Mouse (Mus musculus) hindbrain, postnatal 0 days (tissue): ENCODE data around the gene Mn1. TPM values are rescaled to one million over a fixed set of nuclear protein-coding genes. Genes with fewer than 3 reads are reported as not detected.

ENCODE experiments used
- ATAC-seq: fragments of 200-750 bp; cut with Nextera tagmentation; 2 replicates; pipeline ENCODE4 v1.8.0; 2017; ENCODE audit warnings: mild to moderate bottlenecking, moderate TSS enrichment, moderate library complexity
- DNase-seq: peaks from one replicate; pipeline ENCODE4 v3.0.0-alpha.2; 2015; ENCODE audit warnings: low spot score
- H3K27ac ChIP-seq: fragments of 300-500 bp; sonication (generic); 2 replicates; pipeline ENCODE4 v1.5.1; 2014; ENCODE audit warnings: mild to moderate bottlenecking
- H3K27me3 ChIP-seq: fragments of 300-500 bp; sonication (generic); 2 replicates; pipeline ENCODE4 v1.6.1; 2014; ENCODE audit warnings: low read length, mixed read lengths; ENCODE audit not compliant: insufficient read depth
- H3K36me3 ChIP-seq: fragments of 300-500 bp; sonication (generic); 2 replicates; pipeline ENCODE4 v1.6.1; 2014; ENCODE audit warnings: low read length, mixed read lengths; ENCODE audit not compliant: insufficient read depth
- H3K4me1 ChIP-seq: fragments of 300-500 bp; sonication (generic); 2 replicates; pipeline ENCODE4 v1.6.1; 2014; ENCODE audit warnings: antibody characterized with exemption, low read length, mixed read lengths; ENCODE audit not compliant: insufficient read depth
- H3K4me2 ChIP-seq: fragments of 300-500 bp; sonication (generic); 2 replicates; pipeline ENCODE4 v1.6.1; 2014; ENCODE audit warnings: low read depth, mild to moderate bottlenecking, low read length, moderate library complexity, mixed read lengths
- H3K4me3 ChIP-seq: fragments of 300-500 bp; sonication (generic); 2 replicates; pipeline ENCODE4 v1.5.1; 2014; ENCODE audit warnings: low read length
- H3K9ac ChIP-seq: fragments of 300-500 bp; sonication (generic); replicated peaks from 2 replicates; pipeline ENCODE4 v1.6.1; 2014; ENCODE audit warnings: mild to moderate bottlenecking, low read length, moderate library complexity, mixed read lengths
- H3K9me3 ChIP-seq: fragments of 300-500 bp; sonication (generic); 2 replicates; pipeline ENCODE4 v1.6.1; 2016; ENCODE audit warnings: low read length, mixed read lengths
- CTCF ChIP-seq: IDR thresholded peaks from 2 replicates; pipeline ENCODE4 v1.5.1; 2016; ENCODE audit warnings: antibody characterized with exemption, control low read depth, low read depth
- WGBS: fragments of 180-500 bp; shearing (Covaris S2); extraction: QIAGEN DNeasy Blood & Tissue Kit; methylation state at CpG from one replicate; pipeline ENCODE4 v1.1.7; 2014; 5-methylcytosine and 5-hydroxymethylcytosine counted together
- polyA plus RNA-seq: library from polyadenylated mRNA; unstranded; fragments of >200 nt; fragmentation: Nextera tagmentation; extraction: Ambion mirVana; gene quantifications from 2 replicates; pipeline ENCODE4 v1.2.1, GENCODE M21; 2015
- total RNA-seq: library from RNA; depleted of rRNA; stranded (reverse); fragments of >200 nt; gene quantifications from 2 replicates; pipeline ENCODE4 v1.2.3, GENCODE M21; 2014; rRNA removed

The Mn1 gene
- total and polyA plus RNA-seq, 2 experiments from 2014 or later = 32.9 to 71.5 TPM

- 77% methylated on average over 3 of the region's 3 CpGs for WGBS
- Histone ChIP-seq H3K9me3 (no peaks in the 10 kb centered on the region), H3K36me3 (no peaks in the 10 kb centered on the region), H3K4me1 (0 out of 2 replicates have a peak, but pooled peaks cover 4% of the 10 kb centered on the region), H3K27ac (no peak overlapping the region), H3K9ac (no peak overlapping the region), H3K4me2 (no peak overlapping the region), H3K27me3 (no peaks in the 10 kb centered on the region), H3K4me3 (no peak overlapping the region)
- TF ChIP-seq CTCF = no peak
- ATAC-seq = no peak
- no peak for DNase-seq
Observed at GRCm38 (mm10) chr5:111500036-111500435, 82.9 kb downstream of the Mn1 start.

- Histone ChIP-seq H3K36me3 (no peaks in the 10 kb centered on the region), H3K4me1 (peaks cover 6% of the 10 kb centered on the region; the same call in 1 of the 2 replicates), H3K9me3 (no peaks in the 10 kb centered on the region), H3K4me3 (no peak overlapping the region), H3K4me2 (no peak overlapping the region), H3K27me3 (no peaks in the 10 kb centered on the region), H3K27ac (no peak overlapping the region), H3K9ac (no peak overlapping the region)
- no peak for TF ChIP-seq CTCF
- WGBS = 74% methylated on average over 13 of the region's 13 CpGs
- DNase-seq (no peak), ATAC-seq (no peak)
Observed at GRCm38 (mm10) chr5:111501691-111502441, 84.7 kb downstream of the Mn1 start.

GRCm38 (mm10) chr5:111505241-111505640 is 88.1 kb downstream of the Mn1 start:
- WGBS = 88% methylated on average over 6 of the region's 6 CpGs

GRCm38 (mm10) chr5:111505824-111506223 is 88.7 kb downstream of the Mn1 start:
- DNase-seq (no peak), ATAC-seq (no peak)
- Histone ChIP-seq H3K4me1 (peaks cover 17% of the 10 kb centered on the region; the same call in 1 of the 2 replicates), H3K27me3 (no peaks in the 10 kb centered on the region; the same call in 1 of the 2 replicates), H3K9ac (no peak overlapping the region), H3K4me3 (no peak overlapping the region), H3K36me3 (no peaks in the 10 kb centered on the region), H3K4me2 (no peak overlapping the region), H3K27ac (no peak overlapping the region), H3K9me3 (no peaks in the 10 kb centered on the region)
- WGBS = 92% methylated on average over 6 of the region's 6 CpGs
- TF ChIP-seq CTCF = no peak

More at GRCm38 (mm10) chr5:111505241-111505640, 88.1 kb downstream of the Mn1 start:
- H3K36me3 ChIP-seq = no peaks in the 10 kb centered on the region
- DNase-seq = no peak
- no peak for ATAC-seq
- TF ChIP-seq CTCF = no peak
- no peak overlapping the region for H3K27ac ChIP-seq
- H3K9me3 ChIP-seq = no peaks in the 10 kb centered on the region
- H3K4me2 ChIP-seq = no peak overlapping the region
- no peak overlapping the region for H3K9ac ChIP-seq
- H3K4me1 ChIP-seq = peaks cover 17% of the 10 kb centered on the region; the same call in 1 of the 2 replicates
- no peak overlapping the region for H3K4me3 ChIP-seq
- H3K27me3 ChIP-seq = no peaks in the 10 kb centered on the region; the same call in 1 of the 2 replicates

GRCm38 (mm10) chr5:111506410-111506809 is 89.2 kb downstream of the Mn1 start:
- Histone ChIP-seq H3K4me1 (peaks cover 17% of the 10 kb centered on the region), H3K9me3 (no peaks in the 10 kb centered on the region), H3K9ac (no peak overlapping the region), H3K4me3 (no peak overlapping the region), H3K36me3 (no peaks in the 10 kb centered on the region), H3K27ac (no peak overlapping the region), H3K4me2 (no peak overlapping the region), H3K27me3 (no peaks in the 10 kb centered on the region; the same call in 1 of the 2 replicates)
- ATAC-seq (no peak), DNase-seq (peak; percentile 27)
- WGBS = 32% methylated on average over 12 of the region's 12 CpGs
- no peak for TF ChIP-seq CTCF

Other genes with a start within 250 kb of the Mn1 start
- gene Pitpnb, start 86.6 kb upstream of the Mn1 start, total RNA-seq = 9.0 and 10.2 TPM in 2 replicates
- gene Pitpnb, start 86.6 kb upstream of the Mn1 start, polyA plus RNA-seq = 78.8 and 79.9 TPM in 2 replicates